Mouse (Mus musculus) liver, embryonic 14.5 days (tissue): Measurements from ENCODE around the gene Ssbp3. TPM values are rescaled to one million over a fixed set of nuclear protein-coding genes. Genes with fewer than 3 reads are reported as not detected.

Experiments
- ATAC-seq: fragments of 200-750 bp; cut with Nextera tagmentation; 2 replicates; pipeline ENCODE4 v1.8.0; 2017; ENCODE audit warnings: moderate number of reproducible peaks, mild to moderate bottlenecking, moderate library complexity; ENCODE audit not compliant: insufficient read depth
- DNase-seq, 3 experiments: peaks; one replicate each; pipeline ENCODE4 v3.0.0-alpha.2; 2012 to 2013; ENCODE audit warnings: low read depth in 3 of 3, low spot score in 3 of 3
- H3K27ac ChIP-seq: fragments of 300-500 bp; sonication (generic); 2 replicates; pipeline ENCODE4 v1.5.1; 2014; ENCODE audit warnings: moderate library complexity, mild to moderate bottlenecking, control low read depth, inconsistent platforms
- H3K27me3 ChIP-seq: fragments of 300-500 bp; sonication (generic); 2 replicates; pipeline ENCODE4 v1.6.1; 2014; ENCODE audit warnings: mild to moderate bottlenecking, low read length, moderate library complexity; ENCODE audit not compliant: control insufficient read depth, insufficient read depth
- H3K36me3 ChIP-seq: fragments of 300-500 bp; sonication (generic); replicated peaks from 2 replicates; pipeline ENCODE4 v1.6.1; 2014; ENCODE audit warnings: low read depth; ENCODE audit not compliant: control insufficient read depth, insufficient read depth
- H3K4me1 ChIP-seq, 2 experiments: fragments of 200-500 bp in 1 of 2; fragments of 300-500 bp in 1 of 2; sonication (generic) in 1 of 2; replicated peaks; 2 replicates each; pipeline ENCODE4 v1.6.1; 2012 to 2014; ENCODE audit warnings: antibody characterized with exemption in 1 of 2, inconsistent platforms in 1 of 2, low read length in 1 of 2; ENCODE audit not compliant: control insufficient read depth in 2 of 2, insufficient read depth in 2 of 2
- H3K4me2 ChIP-seq: fragments of 300-500 bp; sonication (generic); 2 replicates; pipeline ENCODE4 v1.6.1; 2014; ENCODE audit warnings: low read depth, mild to moderate bottlenecking, control low read depth, moderate library complexity
- H3K4me3 ChIP-seq, 2 experiments: fragments of 200-500 bp in 1 of 2; fragments of 300-500 bp in 1 of 2; sonication (generic) in 1 of 2; 2 replicates each; pipeline ENCODE4 v1.5.1; 2012 to 2014; ENCODE audit warnings: low read depth in 2 of 2, low read length in 2 of 2, mild to moderate bottlenecking in 2 of 2, control low read depth in 1 of 2, inconsistent platforms in 1 of 2, moderate library complexity in 1 of 2; ENCODE audit not compliant: insufficient read depth in 1 of 2
- H3K9ac ChIP-seq: fragments of 300-500 bp; sonication (generic); replicated peaks from 2 replicates; pipeline ENCODE4 v1.6.1; 2014; ENCODE audit warnings: mild to moderate bottlenecking, control low read depth, moderate library complexity
- H3K9me3 ChIP-seq: fragments of 300-500 bp; sonication (generic); 2 replicates; pipeline ENCODE4 v1.6.1; 2016; ENCODE audit warnings: low read length, mixed read lengths; ENCODE audit not compliant: control insufficient read depth
- CTCF ChIP-seq: IDR thresholded peaks from 2 replicates; pipeline ENCODE4 v1.5.1; 2016; ENCODE audit warnings: antibody characterized with exemption, low read depth, control low read depth
- EP300 ChIP-seq: IDR thresholded peaks from 2 replicates; pipeline ENCODE4 v1.6.1; 2016; ENCODE audit warnings: antibody characterized with exemption, low read depth
- WGBS: fragments of 180-500 bp; shearing (Covaris S2); extraction: QIAGEN DNeasy Blood & Tissue Kit; methylation state at CpG from one replicate; pipeline ENCODE4 v1.1.7; 2014; ENCODE audit not compliant: insufficient replicate concordance; 5-methylcytosine and 5-hydroxymethylcytosine counted together
- polyA plus RNA-seq, 2 experiments: library from polyadenylated mRNA; depleted of rRNA in 1 of 2; stranded (reverse) in 1 of 2; unstranded in 1 of 2; fragments of >200 nt; fragmentation: Nextera tagmentation in 1 of 2; extraction: Ambion mirVana in 1 of 2; gene quantifications; 2 replicates each; pipeline versions ENCODE4 v1.2.1 to v1.2.3; 2012 to 2014

Ssbp3 gene
- polyA plus RNA-seq, 2 experiments, result 33.0 to 52.1 TPM

DNA sequence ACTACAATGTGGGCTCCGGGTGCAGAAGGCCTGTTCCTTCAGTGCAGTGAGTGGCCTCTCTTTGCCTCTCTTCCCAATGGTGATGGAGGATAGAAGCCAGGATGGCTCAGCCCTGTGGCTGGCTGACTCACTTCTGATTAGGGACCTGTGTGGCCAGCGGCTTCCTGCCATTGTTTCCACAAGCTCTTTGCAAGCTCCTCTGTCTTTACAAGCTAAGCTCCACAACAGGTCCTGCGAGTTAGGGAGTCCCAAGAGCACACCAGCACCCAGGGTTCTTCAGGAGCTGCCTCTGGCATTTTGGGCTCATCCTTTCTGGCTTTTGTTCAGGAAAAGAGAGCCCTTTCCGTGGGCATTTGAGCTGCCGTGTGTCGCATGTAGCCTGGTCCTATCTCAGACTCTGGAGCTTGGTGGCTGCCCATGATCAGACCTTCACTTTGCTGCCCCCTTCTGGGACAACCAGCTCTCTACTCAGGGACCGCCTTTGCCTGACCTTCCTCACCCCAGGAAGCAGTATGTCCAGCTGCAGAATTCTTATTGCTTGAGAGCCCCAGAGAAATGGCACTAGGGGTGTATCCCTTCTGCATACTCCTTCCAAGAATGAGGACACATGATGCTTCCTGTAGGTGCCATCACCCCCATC is 77.3 kb downstream of the Ssbp3 start:
- no peaks in the 10 kb centered on the region for H3K36me3 ChIP-seq
- no peaks in the 10 kb centered on the region for H3K27me3 ChIP-seq
- no peak overlapping the region; the same call in 1 of the 2 replicates for H3K9ac ChIP-seq
- WGBS, result 9% methylated on average over 7 of the region's 7 CpGs
- H3K27ac ChIP-seq, result no peak overlapping the region; the same call in 1 of the 2 replicates
- H3K4me1 ChIP-seq, result peaks cover 0 to 23% of the 10 kb centered on the region in 2 experiments
- TF ChIP-seq CTCF (peak; percentile 86), EP300 (no peak)
- no peaks in the 10 kb centered on the region for H3K9me3 ChIP-seq
- H3K4me3 ChIP-seq, result no peak overlapping the region
- no peak overlapping the region for H3K4me2 ChIP-seq
- peak; percentile 77 for ATAC-seq
- peak; percentile 49 to 60 (median 52) for DNase-seq

DNA sequence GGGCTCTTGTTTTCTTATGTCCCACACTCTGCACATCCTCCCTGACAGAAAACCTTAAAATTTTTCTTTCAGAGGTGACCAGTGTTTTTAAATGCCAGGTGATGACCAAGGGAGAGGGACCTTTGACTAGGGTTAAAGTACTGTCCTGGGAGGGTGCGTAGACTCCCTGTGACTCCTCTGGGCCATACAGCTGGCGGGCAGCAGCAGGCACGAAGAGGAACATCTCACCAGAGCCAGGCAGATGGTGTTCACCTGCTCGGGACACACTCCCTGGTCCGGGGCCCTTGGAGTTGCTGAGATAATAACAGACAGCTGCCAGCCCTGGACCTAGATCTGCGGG is 78.4 kb downstream of the Ssbp3 start:
- Histone ChIP-seq H3K27ac (no peak overlapping the region), H3K9me3 (no peaks in the 10 kb centered on the region), H3K4me3 (no peak overlapping the region), H3K9ac (no peak overlapping the region), H3K36me3 (no peaks in the 10 kb centered on the region), H3K4me1 (peaks cover 0 to 23% of the 10 kb centered on the region in 2 experiments), H3K4me2 (no peak overlapping the region), H3K27me3 (no peaks in the 10 kb centered on the region)
- 75% methylated on average over 6 of the region's 6 CpGs for whole genome bisulfite sequencing
- DNase-seq (no peak), ATAC-seq (no peak)
- no peak for TF ChIP-seq EP300
- no peak for TF ChIP-seq CTCF

DNA sequence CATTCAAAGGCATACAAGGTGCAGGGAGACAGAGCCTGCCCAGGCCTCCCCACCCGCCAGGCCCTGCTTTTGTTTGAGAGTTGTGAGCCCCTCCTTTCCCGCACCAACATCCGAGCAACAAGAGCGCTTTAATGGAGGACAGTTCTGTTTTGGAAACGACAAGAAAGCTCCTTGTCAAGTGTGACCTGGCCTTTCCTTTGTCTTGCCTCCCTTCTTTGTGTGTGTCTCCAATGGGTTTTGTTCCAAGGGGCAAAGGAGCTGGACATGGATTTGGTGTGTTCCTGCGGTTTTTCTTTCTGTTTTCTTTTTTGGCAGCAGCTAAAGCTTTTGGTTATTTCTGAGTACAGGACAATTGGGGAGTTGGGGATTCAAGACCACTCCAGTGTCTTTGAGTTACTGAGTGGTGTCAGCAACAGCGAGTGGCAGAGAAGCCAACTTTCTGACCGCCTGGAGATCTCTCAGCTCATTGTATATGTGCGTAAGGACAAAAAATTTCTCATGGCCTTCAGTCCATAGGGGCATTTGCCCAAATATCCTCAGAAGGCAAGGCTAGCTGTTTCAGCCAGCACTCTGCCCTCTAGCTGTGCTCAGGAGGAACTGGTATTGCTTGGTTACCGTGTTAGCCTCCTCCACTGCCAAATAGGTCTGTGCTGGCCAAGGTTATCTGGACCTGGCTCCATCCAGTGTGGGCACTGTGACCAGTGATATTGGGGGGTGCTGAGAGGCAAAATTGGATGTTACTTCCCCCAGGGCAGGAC is 78.9 kb downstream of the Ssbp3 start:
- H3K27me3 ChIP-seq, result no peaks in the 10 kb centered on the region
- no peak overlapping the region for H3K9ac ChIP-seq
- no peak overlapping the region for H3K27ac ChIP-seq
- ATAC-seq, result no peak
- H3K4me2 ChIP-seq, result no peak overlapping the region
- no peak for DNase-seq
- WGBS, result 83% methylated on average over 10 of the region's 10 CpGs
- no peaks in the 10 kb centered on the region for H3K36me3 ChIP-seq
- no peaks in the 10 kb centered on the region for H3K9me3 ChIP-seq
- no peak overlapping the region for H3K4me3 ChIP-seq
- peaks cover under 1 to 26% of the 10 kb centered on the region in 2 experiments for H3K4me1 ChIP-seq
- TF ChIP-seq CTCF, result peak; percentile 72
- TF ChIP-seq EP300, result no peak

DNA sequence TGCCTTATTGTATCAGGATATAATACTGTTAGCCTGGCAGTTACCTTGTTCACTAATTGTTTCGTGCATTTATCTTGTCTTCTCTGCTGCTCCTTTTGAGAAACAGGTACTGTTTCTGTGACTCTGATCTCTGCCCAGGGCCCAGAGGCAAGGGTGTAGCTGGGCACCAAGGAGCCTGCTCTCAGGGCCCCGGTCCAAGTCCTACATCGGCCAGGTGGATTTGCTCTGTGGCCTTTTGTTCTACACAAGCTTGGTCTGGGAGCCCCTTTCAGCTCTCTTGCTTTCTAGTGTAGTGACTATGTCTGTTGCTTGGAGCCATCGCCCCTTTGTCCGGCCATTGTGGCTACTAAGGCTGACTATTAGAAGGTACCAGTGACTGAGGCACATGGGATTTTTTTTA is 82.6 kb downstream of the Ssbp3 start:
- Histone ChIP-seq H3K9me3 (no peaks in the 10 kb centered on the region), H3K4me1 (peaks cover 7 to 30% of the 10 kb centered on the region in 2 experiments), H3K36me3 (no peaks in the 10 kb centered on the region), H3K27me3 (no peaks in the 10 kb centered on the region), H3K4me2 (no peak overlapping the region), H3K9ac (no peak overlapping the region), H3K27ac (no peak overlapping the region), H3K4me3 (no peak overlapping the region)
- no peak for TF ChIP-seq CTCF
- no peak for TF ChIP-seq EP300
- no peak for ATAC-seq
- WGBS, result 93% methylated on average over 5 of the region's 5 CpGs
- DNase-seq, result no peak

DNA sequence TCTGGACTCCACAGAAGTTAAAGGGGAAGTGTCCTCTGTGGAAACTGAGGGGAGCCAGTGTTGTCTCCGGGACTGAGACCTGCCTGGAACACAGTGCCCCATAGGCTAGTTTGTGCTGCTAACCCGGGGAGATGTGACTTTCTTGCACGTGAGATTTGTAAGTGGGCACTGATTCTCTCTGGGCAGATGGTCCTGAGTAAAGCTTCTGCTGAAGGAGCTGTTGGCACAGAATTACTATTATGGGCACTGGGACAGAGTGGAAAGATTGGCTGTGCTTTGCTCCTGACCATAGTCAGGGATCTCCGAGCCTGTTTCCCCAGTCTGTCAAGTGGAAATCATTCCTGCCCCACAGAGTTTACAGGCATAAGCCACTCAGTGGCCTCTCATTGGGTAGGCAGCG is 83.8 kb downstream of the Ssbp3 start:
- Histone ChIP-seq H3K27me3 (no peaks in the 10 kb centered on the region), H3K4me2 (no peak overlapping the region), H3K4me3 (no peak overlapping the region), H3K27ac (no peak overlapping the region), H3K36me3 (no peaks in the 10 kb centered on the region), H3K9ac (no peak overlapping the region), H3K9me3 (no peaks in the 10 kb centered on the region), H3K4me1 (peaks cover 7 to 28% of the 10 kb centered on the region in 2 experiments)
- ATAC-seq, result no peak
- DNase-seq, result no peak
- 75% methylated on average over 5 of the region's 5 CpGs for WGBS
- TF ChIP-seq EP300, result no peak
- no peak for TF ChIP-seq CTCF
